Mouse (Mus musculus) CH12.LX (cell line): ENCODE results near the gene Zfp870. TPM values are rescaled to one million over a fixed set of nuclear protein-coding genes. Genes with fewer than 3 reads are reported as not detected.

ENCODE experiments used
- DNase-seq: peaks from one replicate; pipeline ENCODE4 v3.0.0-alpha.2; 2013; ENCODE audit errors: extremely low read depth
- H3K27ac ChIP-seq: 2 replicates; pipeline ENCODE4 v1.5.1; 2012; ENCODE audit warnings: low read depth, mild to moderate bottlenecking, control low read depth, moderate library complexity; ENCODE audit not compliant: insufficient read depth
- H3K27me3 ChIP-seq: replicated peaks from 2 replicates; pipeline ENCODE3; 2012; ENCODE audit warnings: inconsistent platforms
- H3K36me3 ChIP-seq, 2 experiments: replicated peaks in 1 of 2; 2 replicates each; pipeline versions ENCODE3 to v1.6.1; 2012; ENCODE audit warnings: inconsistent platforms in 1 of 2, low read length in 1 of 2, mild to moderate bottlenecking in 1 of 2, mixed read lengths in 1 of 2, moderate library complexity in 1 of 2; ENCODE audit not compliant: control insufficient read depth in 1 of 2, insufficient read depth in 1 of 2
- H3K4me1 ChIP-seq, 2 experiments: 2 replicates each; pipeline ENCODE4 v1.6.1; 2012; ENCODE audit warnings: inconsistent platforms in 1 of 2, moderate library complexity in 1 of 2; ENCODE audit not compliant: insufficient read depth in 2 of 2, control insufficient read depth in 1 of 2
- H3K4me2 ChIP-seq: 2 replicates; pipeline ENCODE4 v1.6.1; 2012; ENCODE audit warnings: low read depth, mild to moderate bottlenecking, control low read depth; ENCODE audit not compliant: poor library complexity, insufficient read depth, severe bottlenecking
- H3K4me3 ChIP-seq, 3 experiments: fragments of 150-350 bp in 1 of 3; sonication (generic) in 1 of 3; replicated peaks in 1 of 3; 2 replicates each; pipeline versions ENCODE3 to v1.5.1; 2011 to 2012; ENCODE audit warnings: low read depth in 2 of 3, low read length in 2 of 3, mild to moderate bottlenecking in 2 of 3, moderate library complexity in 2 of 3, control low read depth in 1 of 3, improper control_type of control experiment in 1 of 3, inconsistent platforms in 1 of 3, mixed read lengths in 1 of 3; ENCODE audit not compliant: poor library complexity in 1 of 3
- H3K79me2 ChIP-seq: replicated peaks from 2 replicates; pipeline ENCODE4 v1.6.1; 2012; ENCODE audit warnings: mild to moderate bottlenecking, moderate library complexity; ENCODE audit not compliant: control insufficient read depth, poor library complexity, insufficient read depth, severe bottlenecking; ENCODE audit errors: extremely low read depth
- H3K9ac ChIP-seq: 2 replicates; pipeline ENCODE4 v1.6.1; 2012; ENCODE audit warnings: low read depth, mild to moderate bottlenecking, control low read depth, moderate library complexity; ENCODE audit not compliant: insufficient read depth
- H3K9me3 ChIP-seq: replicated peaks from 2 replicates; pipeline ENCODE3; 2012; ENCODE audit warnings: low read length, inconsistent platforms, mixed read lengths
- CHD1 ChIP-seq: IDR thresholded peaks from 2 replicates; pipeline ENCODE4 v1.6.1; 2012; ENCODE audit warnings: low read depth, low read length, improper control_type of control experiment, inconsistent platforms
- CHD2 ChIP-seq: IDR thresholded peaks from 2 replicates; pipeline ENCODE4 v1.6.1; 2011; ENCODE audit warnings: low read length, improper control_type of control experiment
- ELF1 ChIP-seq: IDR thresholded peaks from 2 replicates; pipeline ENCODE4 v1.6.1; 2014; ENCODE audit warnings: low read depth, mild to moderate bottlenecking, inconsistent platforms, low read length, improper control_type of control experiment
- GABPA ChIP-seq: IDR thresholded peaks from 2 replicates; pipeline ENCODE4 v1.6.1; 2012; ENCODE audit warnings: low read depth, low read length, improper control_type of control experiment, inconsistent platforms; ENCODE audit not compliant: insufficient replicate concordance
- HCFC1 ChIP-seq: IDR thresholded peaks from 2 replicates; pipeline ENCODE4 v1.6.1; 2012; ENCODE audit warnings: low read depth, mild to moderate bottlenecking, inconsistent platforms, low read length, improper control_type of control experiment
- JUN ChIP-seq: IDR thresholded peaks from 2 replicates; pipeline ENCODE4 v1.6.1; 2011; ENCODE audit warnings: low read depth, mild to moderate bottlenecking, low read length, improper control_type of control experiment, moderate library complexity; ENCODE audit not compliant: insufficient read depth
- KAT2A ChIP-seq: IDR thresholded peaks from 2 replicates; pipeline ENCODE4 v1.6.1; 2012; ENCODE audit warnings: low read length, improper control_type of control experiment, inconsistent platforms; ENCODE audit not compliant: insufficient replicate concordance
- MAX ChIP-seq: IDR thresholded peaks from 2 replicates; pipeline ENCODE4 v1.6.1; 2011; ENCODE audit warnings: low read length, improper control_type of control experiment
- MAZ ChIP-seq: IDR thresholded peaks from 2 replicates; pipeline ENCODE4 v1.6.1; 2012; ENCODE audit warnings: low read depth, mild to moderate bottlenecking, inconsistent platforms, low read length, improper control_type of control experiment, moderate library complexity
- MEF2A ChIP-seq: IDR thresholded peaks from 2 replicates; pipeline ENCODE4 v1.6.1; 2014; ENCODE audit warnings: low read depth, mild to moderate bottlenecking, inconsistent platforms, low read length, improper control_type of control experiment, borderline replicate concordance
- PAX5 ChIP-seq: IDR thresholded peaks from 2 replicates; pipeline ENCODE4 v1.6.1; 2012; ENCODE audit warnings: low read length, inconsistent platforms, mixed read lengths
- POLR2A ChIP-seq: IDR thresholded peaks from 2 replicates; pipeline ENCODE4 v1.6.1; 2011; ENCODE audit warnings: low read depth, mild to moderate bottlenecking, improper control_type of control experiment, low read length
- POLR2AphosphoS2 ChIP-seq: IDR thresholded peaks from 2 replicates; pipeline ENCODE4 v1.6.1; 2011; ENCODE audit warnings: low read depth, low read length, improper control_type of control experiment
- SIN3A ChIP-seq: IDR thresholded peaks from 2 replicates; pipeline ENCODE4 v1.6.1; 2012; ENCODE audit warnings: low read length, improper control_type of control experiment, inconsistent platforms
- TBP ChIP-seq: conservative IDR thresholded peaks from 2 replicates; pipeline ENCODE4 v1.6.1; 2011; ENCODE audit warnings: low read depth, low read length, improper control_type of control experiment
- UBTF ChIP-seq: IDR thresholded peaks from 2 replicates; pipeline ENCODE4 v1.6.1; 2012; ENCODE audit warnings: low read depth, mild to moderate bottlenecking, inconsistent platforms, low read length, improper control_type of control experiment, moderate library complexity
- USF1 ChIP-seq: IDR thresholded peaks from 2 replicates; pipeline ENCODE4 v1.6.1; 2014; ENCODE audit warnings: low read depth, mild to moderate bottlenecking, inconsistent platforms, low read length, improper control_type of control experiment
- USF2 ChIP-seq: conservative IDR thresholded peaks from 2 replicates; pipeline ENCODE4 v1.6.1; 2011; ENCODE audit warnings: low read depth, low read length, improper control_type of control experiment
- ZC3H11A ChIP-seq: IDR thresholded peaks from 2 replicates; pipeline ENCODE4 v1.6.1; 2012; ENCODE audit warnings: low read depth, mild to moderate bottlenecking, inconsistent platforms, low read length, improper control_type of control experiment
- ZMIZ1 ChIP-seq: IDR thresholded peaks from 2 replicates; pipeline ENCODE4 v1.6.1; 2012; ENCODE audit warnings: low read depth, mild to moderate bottlenecking, inconsistent platforms, low read length, improper control_type of control experiment
- dilution Hi-C: fragments of 300-500 bp; cut with MboI; formaldehyde crosslinking; loops from 2 replicates; pipeline ENCODE4 v1.14.3; 2020; ENCODE audit warnings: low sequenced_read_pairs; ENCODE audit not compliant: extremely low pct_unique_long_range_greater_than_20kb, extremely low pct_ligation_motif_present
- in situ Hi-C: fragments of 300-500 bp; cut with MboI; formaldehyde crosslinking; loops from 3 replicates; pipeline ENCODE4 v1.14.3; 2019; ENCODE audit warnings: low sequenced_read_pairs, low pct_ligation_motif_present, low pct_unique_long_range_greater_than_20kb, mixed read lengths
- polyA plus RNA-seq: library from polyadenylated mRNA; unstranded; fragments of >175 nt; gene quantifications from 2 replicates; pipeline ENCODE4 v1.2.1, GENCODE M21; 2012; ENCODE audit warnings: low read depth; ENCODE audit not compliant: insufficient read length
- total RNA-seq, 2 experiments: library from RNA; depleted of rRNA; stranded (reverse); fragments of 300-350 nt in 1 of 2; fragments of >200 nt in 1 of 2; gene quantifications; 2 replicates each; pipeline ENCODE4 v1.2.3; 2012 to 2014

Zfp870 gene
- total and polyA plus RNA-seq, 3 experiments, result 3.4 to 10.4 (median 5.8) TPM

DNA sequence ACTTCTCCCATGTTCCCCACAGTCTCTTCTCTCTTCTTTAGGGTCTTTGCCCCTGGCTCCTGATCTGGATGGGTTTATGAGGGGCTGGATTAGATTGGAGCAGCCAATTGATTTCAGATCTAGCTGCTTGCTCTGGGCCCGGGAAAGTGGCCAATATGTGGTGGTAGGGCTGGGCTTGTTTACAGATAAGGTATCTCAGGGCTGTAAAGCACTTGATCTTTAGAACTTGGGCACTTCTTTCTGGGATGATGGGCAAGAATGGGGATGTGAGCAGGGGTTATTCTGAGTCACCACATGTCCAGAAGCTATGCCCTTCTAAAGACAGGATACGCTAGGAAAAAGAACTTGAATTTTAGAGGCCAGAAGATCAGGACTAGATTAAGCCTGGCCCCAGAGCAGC lies 27.7 kb upstream of the Zfp870 start:
- dilution Hi-C loops, result no loop called here
- in situ Hi-C loops, result no loop called here

DNA sequence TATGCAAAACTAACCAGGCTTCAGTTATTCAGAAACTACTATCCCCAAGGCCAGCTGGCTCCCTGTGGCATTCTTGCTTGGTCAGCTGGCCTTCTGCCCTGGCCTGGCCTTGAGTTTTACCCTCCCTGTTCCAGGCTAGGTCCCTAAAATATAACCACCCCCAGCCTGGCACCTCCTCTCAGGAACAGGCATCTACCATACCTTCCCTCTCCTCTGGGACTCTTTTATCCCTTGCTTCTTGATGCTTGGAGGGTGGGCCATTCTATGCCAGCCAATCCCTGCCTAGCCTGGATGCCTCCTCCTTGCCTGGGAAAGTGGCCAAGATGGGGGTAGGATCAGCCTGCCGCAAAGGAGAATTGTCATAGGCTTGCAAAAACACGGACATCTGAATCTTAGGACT lies 25.7 kb upstream of the Zfp870 start, which contains the start of gene Cyp4f14:
Gene Cyp4f14, minus strand, starts transcription at position 212 of the 400 bp plus-strand sequence.
- in situ Hi-C loops, result no loop called here
- no peak for DNase-seq
- H3K27me3 ChIP-seq, result peaks cover 23% of the 10 kb centered on the region
- no peak within 1 kb of the TSS for H3K4me2 ChIP-seq
- H3K9me3 ChIP-seq, result peaks cover 4% of the 10 kb centered on the region
- no peaks in the 10 kb centered on the region for H3K36me3 ChIP-seq
- no peak within 1 kb of the TSS for H3K9ac ChIP-seq
- no peak for TF ChIP-seq SIN3A
- no peak for TF ChIP-seq HCFC1
- no peak for TF ChIP-seq JUN
- no peak for TF ChIP-seq PAX5
- no peak for TF ChIP-seq USF1
- TF ChIP-seq MEF2A, result no peak
- no peak for TF ChIP-seq USF2
- no peaks in the 10 kb centered on the region for H3K79me2 ChIP-seq
- no peak within 1 kb of the TSS for H3K27ac ChIP-seq
- dilution Hi-C loops, result no loop called here
- H3K4me1 ChIP-seq, result peaks cover 0 to 5% of the 10 kb centered on the region in 2 experiments; a peak in 2 of 4 replicates
- no peak within 1 kb of the TSS for H3K4me3 ChIP-seq

More for the DNA sequence above, 27.7 kb upstream of the Zfp870 start:
- DNase-seq, result no peak
- H3K27ac ChIP-seq, result no peak overlapping the region
- no peak overlapping the region for H3K4me3 ChIP-seq
- H3K4me1 ChIP-seq, result peaks cover 0 to 5% of the 10 kb centered on the region in 2 experiments; a peak in 2 of 4 replicates
- H3K9ac ChIP-seq, result no peak overlapping the region
- peaks cover 4% of the 10 kb centered on the region for H3K9me3 ChIP-seq
- no peaks in the 10 kb centered on the region for H3K36me3 ChIP-seq
- no peak overlapping the region for H3K4me2 ChIP-seq
- H3K27me3 ChIP-seq, result peaks cover 18% of the 10 kb centered on the region
- TF ChIP-seq ZMIZ1, result no peak
- TF ChIP-seq MAX, result no peak
- no peaks in the 10 kb centered on the region for H3K79me2 ChIP-seq

DNA sequence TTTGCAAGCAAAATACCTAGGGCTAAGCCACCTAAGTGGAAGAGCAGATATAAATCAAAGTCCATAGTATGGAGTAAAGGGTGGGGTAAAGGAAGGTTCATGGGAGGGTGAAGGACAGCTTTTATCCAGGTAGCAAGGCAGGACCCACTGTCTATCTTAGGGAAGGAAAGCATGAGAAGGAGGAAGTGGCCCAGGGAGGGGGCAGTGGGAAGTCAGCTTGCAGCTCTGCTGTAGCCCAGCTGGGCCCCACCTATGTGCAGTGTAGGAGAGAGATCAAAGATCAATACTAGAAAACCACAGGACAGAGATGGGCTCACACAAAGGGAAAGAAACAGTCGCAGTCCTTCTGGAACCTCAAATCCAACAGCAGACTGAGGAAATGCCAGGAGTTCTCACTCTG lies 24.6 kb upstream of the Zfp870 start:
- dilution Hi-C loops, result no loop called here
- in situ Hi-C loops, result no loop called here
- DNase-seq, result no peak
- no peaks in the 10 kb centered on the region for H3K36me3 ChIP-seq
- no peak overlapping the region for H3K4me3 ChIP-seq
- H3K4me1 ChIP-seq, result peaks cover 0 to 5% of the 10 kb centered on the region in 2 experiments; a peak in 2 of 4 replicates
- no peak overlapping the region for H3K4me2 ChIP-seq
- H3K79me2 ChIP-seq, result no peaks in the 10 kb centered on the region
- TF ChIP-seq CHD1 (no peak), ZC3H11A (no peak), TBP (no peak), POLR2AphosphoS2 (no peak), ELF1 (no peak), MAZ (no peak), ZMIZ1 (no peak), UBTF (no peak), KAT2A (no peak), MEF2A (no peak), GABPA (no peak), PAX5 (no peak), SIN3A (no peak), POLR2A (no peak), CHD2 (no peak), MAX (no peak)
- peaks cover 4% of the 10 kb centered on the region for H3K9me3 ChIP-seq
- no peak overlapping the region for H3K27ac ChIP-seq
- peaks cover 25% of the 10 kb centered on the region for H3K27me3 ChIP-seq
- no peak overlapping the region for H3K9ac ChIP-seq
